Mouse (Mus musculus): ENCODE data around the gene Foxj1.

DNA sequence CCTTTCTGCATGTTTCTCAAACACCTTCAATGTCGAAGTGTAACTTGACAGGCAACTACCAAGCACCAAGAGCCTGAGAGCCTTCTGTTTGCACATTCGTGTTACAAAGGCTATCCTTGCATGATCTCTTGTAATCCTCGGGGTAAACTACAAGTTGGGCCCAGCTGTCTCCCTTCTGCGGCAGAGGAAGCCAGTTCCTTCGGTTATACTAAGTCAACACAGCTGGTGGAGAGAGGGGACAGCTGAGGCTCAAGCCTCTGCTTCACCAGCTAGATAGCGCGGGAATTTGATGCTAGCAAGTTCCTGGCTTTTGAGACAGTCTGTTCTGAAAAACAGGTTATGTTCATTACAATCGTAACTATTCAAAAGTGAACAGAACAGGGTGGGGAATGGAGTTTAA lies 22.8 kb downstream of the Foxj1 start:
- TF ChIP-seq GATA1 (IDR thresholded peaks at IDR 0.05; ENCODE audit: low read length) (no peak), TAL1 (IDR thresholded peaks at IDR 0.05; ENCODE audit: low read length) (no peak)

Measured in erythroblast, embryonic 14.5 days (primary cell).